Mouse (Mus musculus) forebrain, embryonic 11.5 days (tissue): Measurements from ENCODE around the gene Armc10. TPM values are rescaled to one million over a fixed set of nuclear protein-coding genes. Genes with fewer than 3 reads are reported as not detected.
"Not testable (repeated sequence)": the region's sequence is repeated elsewhere in the genome, so short reads cannot be mapped to it uniquely, and the experiment has no call there.

Experiments used
- ATAC-seq: fragments of 200-750 bp; cut with Nextera tagmentation; replicated peaks from 2 replicates; pipeline ENCODE4 v1.8.0; 2017; ENCODE audit warnings: moderate TSS enrichment; ENCODE audit not compliant: low FRiP score
- DNase-seq: peaks from one replicate; pipeline ENCODE4 v3.0.0-alpha.2; 2017; ENCODE audit warnings: low spot score
- H3K27ac ChIP-seq: fragments of 300-500 bp; sonication (generic); 2 replicates; pipeline ENCODE4 v1.5.1; 2014; ENCODE audit warnings: low read depth, low read length
- H3K27me3 ChIP-seq: fragments of 300-500 bp; sonication (generic); 2 replicates; pipeline ENCODE4 v1.6.1; 2014; ENCODE audit warnings: mild to moderate bottlenecking, low read length, mixed read lengths; ENCODE audit not compliant: control insufficient read depth, insufficient read depth
- H3K36me3 ChIP-seq: fragments of 300-500 bp; sonication (generic); 2 replicates; pipeline ENCODE4 v1.6.1; 2014; ENCODE audit warnings: mild to moderate bottlenecking, low read length, moderate library complexity, mixed read lengths; ENCODE audit not compliant: control insufficient read depth, insufficient read depth
- H3K4me1 ChIP-seq: fragments of 300-500 bp; sonication (generic); replicated peaks from 2 replicates; pipeline ENCODE4 v1.6.1; 2014; ENCODE audit warnings: low read length, mixed read lengths; ENCODE audit not compliant: control insufficient read depth, insufficient read depth
- H3K4me2 ChIP-seq: fragments of 300-500 bp; sonication (generic); 2 replicates; pipeline ENCODE4 v1.6.1; 2014; ENCODE audit warnings: low read depth, mild to moderate bottlenecking, low read length, moderate library complexity, mixed read lengths; ENCODE audit not compliant: severe bottlenecking
- H3K4me3 ChIP-seq: fragments of 300-500 bp; sonication (generic); 2 replicates; pipeline ENCODE4 v1.5.1; 2014; ENCODE audit warnings: low read depth, low read length
- H3K9ac ChIP-seq: fragments of 300-500 bp; sonication (generic); 2 replicates; pipeline ENCODE4 v1.6.1; 2014; ENCODE audit warnings: low read length
- H3K9me3 ChIP-seq: fragments of 300-500 bp; sonication (generic); 2 replicates; pipeline ENCODE4 v1.6.1; 2016; ENCODE audit warnings: low read length, mixed read lengths; ENCODE audit not compliant: control insufficient read depth
- WGBS: fragments of 180-500 bp; shearing (Covaris S2); extraction: QIAGEN DNeasy Blood & Tissue Kit; methylation state at CpG from one replicate; pipeline ENCODE4 v1.1.7; 2014; 5-methylcytosine and 5-hydroxymethylcytosine counted together
- polyA plus RNA-seq: library from polyadenylated mRNA; unstranded; fragments of >200 nt; fragmentation: Nextera tagmentation; extraction: Ambion mirVana; gene quantifications from 2 replicates; pipeline ENCODE4 v1.2.1, GENCODE M21; 2014

The Armc10 gene
- polyA plus RNA-seq, 1 experiment from 2014 or later = 93.2 TPM

GRCm38 (mm10) chr5:21693372-21693870, 47.8 kb downstream of the Armc10 start:
- no peak for DNase-seq
- 82% methylated on average over 3 of the region's 3 CpGs for WGBS
- no peaks in the 10 kb centered on the region for H3K27me3 ChIP-seq

GRCm38 (mm10) chr5:21694854-21695490, 49.4 kb downstream of the Armc10 start:
- no peak overlapping the region for H3K27ac ChIP-seq
- no peaks in the 10 kb centered on the region for H3K4me1 ChIP-seq
- H3K4me2 ChIP-seq = no peak overlapping the region
- H3K27me3 ChIP-seq = no peaks in the 10 kb centered on the region
- DNase-seq (no peak), ATAC-seq (no peak)
- no peak overlapping the region for H3K9ac ChIP-seq
- no peak overlapping the region for H3K4me3 ChIP-seq
- no peaks in the 10 kb centered on the region for H3K36me3 ChIP-seq
- 90% methylated on average over 3 of the region's 3 CpGs for WGBS
- no peaks in the 10 kb centered on the region for H3K9me3 ChIP-seq

More at GRCm38 (mm10) chr5:21693372-21693870, 47.8 kb downstream of the Armc10 start:
- Histone ChIP-seq H3K9me3 (no peaks in the 10 kb centered on the region), H3K9ac (no peak overlapping the region), H3K4me2 (no peak overlapping the region), H3K36me3 (no peaks in the 10 kb centered on the region; the same call in 1 of the 2 replicates), H3K4me1 (no peaks in the 10 kb centered on the region), H3K4me3 (no peak overlapping the region), H3K27ac (no peak overlapping the region)
- ATAC-seq = no peak

GRCm38 (mm10) chr5:21699555-21699954, 53.9 kb downstream of the Armc10 start:
- H3K27ac ChIP-seq, H3K27me3 ChIP-seq, H3K36me3 ChIP-seq, H3K9ac ChIP-seq, H3K9me3 ChIP-seq, ATAC-seq, H3K4me1 ChIP-seq, DNase-seq: not testable (repeated sequence)
- Histone ChIP-seq H3K4me2 (peak overlapping the region; percentile 39), H3K4me3 (peak overlapping the region; percentile 16)
- WGBS = 93% methylated on average over 3 of the region's 3 CpGs

- ATAC-seq = no peak
- WGBS = 10% methylated on average over 10 of the region's 10 CpGs
- peak overlapping the region; percentile 68 for H3K9ac ChIP-seq
Observed at GRCm38 (mm10) chr5:21700272-21700821, 54.7 kb downstream of the Armc10 start.

GRCm38 (mm10) chr5:21700934-21701333, 55.3 kb downstream of the Armc10 start:
- peak overlapping the region; percentile 70; the same call in 1 of the 2 replicates for H3K27ac ChIP-seq
- no peaks in the 10 kb centered on the region for H3K4me1 ChIP-seq
- DNase-seq (no peak), ATAC-seq (peak; percentile 77)
- H3K27me3 ChIP-seq = no peaks in the 10 kb centered on the region
- under 1% methylated on average over 22 of the region's 22 CpGs for WGBS
- peak overlapping the region; percentile 68 for H3K4me2 ChIP-seq
- H3K9ac ChIP-seq = peak overlapping the region; percentile 68
- no peaks in the 10 kb centered on the region for H3K9me3 ChIP-seq
- no peaks in the 10 kb centered on the region for H3K36me3 ChIP-seq
- H3K4me3 ChIP-seq = peak overlapping the region; percentile 63

More at GRCm38 (mm10) chr5:21700272-21700821, 54.7 kb downstream of the Armc10 start:
- DNase-seq = no peak
- Histone ChIP-seq H3K27me3 (no peaks in the 10 kb centered on the region), H3K4me3 (peak overlapping the region; percentile 63), H3K4me1 (no peaks in the 10 kb centered on the region), H3K9me3 (no peaks in the 10 kb centered on the region), H3K36me3 (no peaks in the 10 kb centered on the region), H3K27ac (no peak overlapping the region), H3K4me2 (peak overlapping the region; percentile 68)

- WGBS = under 1% methylated on average over 59 of the region's 59 CpGs
- peak within 1 kb of the TSS; percentile 92 for H3K27ac ChIP-seq
- H3K36me3 ChIP-seq = no peaks in the 10 kb centered on the region
- H3K4me1 ChIP-seq = no peaks in the 10 kb centered on the region
- no peaks in the 10 kb centered on the region for H3K9me3 ChIP-seq
- peak within 1 kb of the TSS; percentile 89 for H3K9ac ChIP-seq
- peak; percentile 99 for DNase-seq
- H3K4me3 ChIP-seq = peak within 1 kb of the TSS; percentile 63
- H3K4me2 ChIP-seq = peak within 1 kb of the TSS; percentile 68
- no peaks in the 10 kb centered on the region for H3K27me3 ChIP-seq
- ATAC-seq = peak; percentile 100
Observed at GRCm38 (mm10) chr5:21701351-21702008, 55.9 kb downstream of the Armc10 start, which contains the start of gene Napepld. Gene Napepld, minus strand, starts transcription at chr5:21701396.

GRCm38 (mm10) chr5:21702009-21702364, 56.4 kb downstream of the Armc10 start:
- peak overlapping the region; percentile 89 for H3K9ac ChIP-seq
- DNase-seq = no peak
- 59% methylated on average over 2 of the region's 2 CpGs for WGBS
- ATAC-seq = no peak; the same call in 1 of the 2 replicates
- H3K27ac ChIP-seq = peak overlapping the region; percentile 92; the same call in 1 of the 2 replicates
- peak overlapping the region; percentile 68 for H3K4me2 ChIP-seq
- peak overlapping the region; percentile 63 for H3K4me3 ChIP-seq
- H3K9me3 ChIP-seq = no peaks in the 10 kb centered on the region
- H3K36me3 ChIP-seq = no peaks in the 10 kb centered on the region
- H3K27me3 ChIP-seq = no peaks in the 10 kb centered on the region
- H3K4me1 ChIP-seq = no peaks in the 10 kb centered on the region

- H3K36me3 ChIP-seq = no peaks in the 10 kb centered on the region
- WGBS = 86% methylated on average over 6 of the region's 6 CpGs
- no peak overlapping the region for H3K4me3 ChIP-seq
- H3K4me1 ChIP-seq = no peaks in the 10 kb centered on the region
- no peak overlapping the region for H3K27ac ChIP-seq
- H3K9me3 ChIP-seq = no peaks in the 10 kb centered on the region
- DNase-seq (no peak), ATAC-seq (no peak)
- no peak overlapping the region for H3K4me2 ChIP-seq
- H3K9ac ChIP-seq = no peak overlapping the region
- H3K27me3 ChIP-seq = no peaks in the 10 kb centered on the region
Observed at GRCm38 (mm10) chr5:21702873-21703475, 57.4 kb downstream of the Armc10 start.
